Mouse (Mus musculus) C2C12 (cell line): ENCODE data around the gene Slc25a45. TPM values are rescaled to one million over a fixed set of nuclear protein-coding genes. Genes with fewer than 3 reads are reported as not detected.

Experiments used
- H3K27me3 ChIP-seq: one replicate; pipeline ENCODE4 v1.6.1; 2011; ENCODE audit not compliant: control insufficient read depth, insufficient read depth, insufficient read length
- H3K36me3 ChIP-seq: one replicate; pipeline ENCODE4 v1.6.1; 2011; ENCODE audit not compliant: control insufficient read depth, insufficient read depth
- H3K4me3 ChIP-seq: one replicate; pipeline ENCODE4 v1.5.1; 2011; ENCODE audit warnings: mild to moderate bottlenecking, control low read depth; ENCODE audit not compliant: poor library complexity, insufficient read depth, severe bottlenecking
- H3K79me2 ChIP-seq: one replicate; pipeline ENCODE4 v1.6.1; 2011; ENCODE audit not compliant: control insufficient read depth, insufficient read depth
- H3K79me3 ChIP-seq: one replicate; pipeline ENCODE4 v1.6.1; 2011; ENCODE audit warnings: low read depth, control low read depth
- H3ac ChIP-seq: one replicate; pipeline ENCODE3; 2011; ENCODE audit warnings: low read depth; ENCODE audit not compliant: control insufficient read depth, insufficient read length
- CEBPB ChIP-seq: IDR thresholded peaks from one replicate; pipeline ENCODE4 v1.6.1; 2011; ENCODE audit warnings: low read depth, mild to moderate bottlenecking, control low read depth, moderate library complexity
- CTCF ChIP-seq: IDR thresholded peaks from one replicate; pipeline ENCODE4 v1.5.1; 2011; ENCODE audit not compliant: control insufficient read depth, insufficient read depth, insufficient read length
- FOSL1 ChIP-seq: IDR thresholded peaks from one replicate; pipeline ENCODE4 v1.8.0; 2011; ENCODE audit warnings: mild to moderate bottlenecking, low read length; ENCODE audit not compliant: poor library complexity, insufficient read depth, severe bottlenecking
- MAX ChIP-seq: IDR thresholded peaks from one replicate; pipeline ENCODE4 v1.6.1; 2011; ENCODE audit warnings: mild to moderate bottlenecking, control low read depth
- MYOD1 ChIP-seq: IDR thresholded peaks from one replicate; pipeline ENCODE4 v1.6.1; 2011; ENCODE audit warnings: low read depth; ENCODE audit not compliant: control insufficient read depth, insufficient read length
- MYOG ChIP-seq: IDR thresholded peaks from one replicate; pipeline ENCODE4 v1.6.1; 2011; ENCODE audit not compliant: control insufficient read depth, insufficient read length; ENCODE audit errors: extremely low read depth
- USF1 ChIP-seq: IDR thresholded peaks from one replicate; pipeline ENCODE4 v1.6.1; 2011; ENCODE audit warnings: low read depth, mild to moderate bottlenecking, control low read depth, moderate library complexity
- polyA plus RNA-seq: library from polyadenylated mRNA; unstranded; fragments of >200 nt; fragmentation: generic; extraction: Trizol; gene quantifications from one replicate; pipeline ENCODE4 v1.2.1, GENCODE M21; 2012; ENCODE audit warnings: missing spikeins

Slc25a45 gene
- polyA plus RNA-seq, 1 experiment, result 5.5 TPM

- Histone ChIP-seq H3ac (peak overlapping the region; percentile 91), H3K36me3 (peaks cover 26% of the 10 kb centered on the region), H3K27me3 (no peaks in the 10 kb centered on the region), H3K4me3 (peak overlapping the region; percentile 78), H3K79me2 (peaks cover 80% of the 10 kb centered on the region), H3K79me3 (peaks cover 50% of the 10 kb centered on the region)
- TF ChIP-seq MAX (peak; percentile 16), MYOD1 (no peak)
Observed at GRCm38 (mm10) chr19:5912103-5913006, 34.7 kb downstream of the Slc25a45 start.

GRCm38 (mm10) chr19:5913007-5913719, 35.6 kb downstream of the Slc25a45 start, which contains the start of gene Dpf2:
Gene Dpf2, minus strand, starts transcription at chr19:5913010.
- no peak for TF ChIP-seq FOSL1
- no peak for TF ChIP-seq MYOD1
- no peak for TF ChIP-seq MYOG
- TF ChIP-seq USF1, result no peak
- peaks cover 23% of the 10 kb centered on the region for H3K36me3 ChIP-seq
- peaks cover 72% of the 10 kb centered on the region for H3K79me2 ChIP-seq
- H3K4me3 ChIP-seq, result peak within 1 kb of the TSS; percentile 78
- peak within 1 kb of the TSS; percentile 91 for H3ac ChIP-seq
- no peaks in the 10 kb centered on the region for H3K27me3 ChIP-seq
- peaks cover 45% of the 10 kb centered on the region for H3K79me3 ChIP-seq

- peaks cover 11% of the 10 kb centered on the region for H3K36me3 ChIP-seq
- H3K79me3 ChIP-seq, result peaks cover 1% of the 10 kb centered on the region
- H3ac ChIP-seq, result peak overlapping the region; percentile 24
- H3K4me3 ChIP-seq, result no peak overlapping the region
- peaks cover 6% of the 10 kb centered on the region for H3K79me2 ChIP-seq
- no peaks in the 10 kb centered on the region for H3K27me3 ChIP-seq
- no peak for TF ChIP-seq CTCF
Observed at GRCm38 (mm10) chr19:5921715-5922114, 44.1 kb downstream of the Slc25a45 start.

- H3K27me3 ChIP-seq, result no peaks in the 10 kb centered on the region
- H3K4me3 ChIP-seq, result no peak overlapping the region
- TF ChIP-seq FOSL1 (no peak), MYOD1 (no peak), CEBPB (no peak), USF1 (no peak), CTCF (no peak), MAX (no peak), MYOG (no peak)
- peaks cover 6% of the 10 kb centered on the region for H3K79me2 ChIP-seq
- no peak overlapping the region for H3ac ChIP-seq
- peaks cover 6% of the 10 kb centered on the region for H3K36me3 ChIP-seq
- H3K79me3 ChIP-seq, result peaks cover 1% of the 10 kb centered on the region
Observed at GRCm38 (mm10) chr19:5922119-5922942, 44.7 kb downstream of the Slc25a45 start.

GRCm38 (mm10) chr19:5922963-5923362, 45.4 kb downstream of the Slc25a45 start:
- no peak overlapping the region for H3K4me3 ChIP-seq
- no peak for TF ChIP-seq FOSL1
- no peak for TF ChIP-seq MYOG
- no peak for TF ChIP-seq CEBPB
- no peak for TF ChIP-seq MAX
- no peak for TF ChIP-seq MYOD1
- no peak for TF ChIP-seq CTCF
- TF ChIP-seq USF1, result no peak
- H3K79me2 ChIP-seq, result peaks cover 6% of the 10 kb centered on the region
- H3K79me3 ChIP-seq, result peaks cover 1% of the 10 kb centered on the region
- H3ac ChIP-seq, result no peak overlapping the region
- H3K27me3 ChIP-seq, result no peaks in the 10 kb centered on the region
- H3K36me3 ChIP-seq, result peaks cover 5% of the 10 kb centered on the region
